Mouse (Mus musculus) lung, embryonic 14.5 days (tissue): Measurements from ENCODE around the gene Emilin2. TPM values are rescaled to one million over a fixed set of nuclear protein-coding genes. Genes with fewer than 3 reads are reported as not detected.

Source experiments
- ATAC-seq: fragments of 200-750 bp; cut with Nextera tagmentation; 2 replicates; pipeline ENCODE4 v1.8.0; 2017; ENCODE audit warnings: mild to moderate bottlenecking, moderate TSS enrichment, moderate library complexity; ENCODE audit not compliant: insufficient read depth
- DNase-seq: peaks from one replicate; pipeline ENCODE4 v3.0.0-alpha.2; 2015
- H3K27ac ChIP-seq: fragments of 300-500 bp; sonication (generic); 2 replicates; pipeline ENCODE4 v1.5.1; 2014; ENCODE audit warnings: low read depth, mild to moderate bottlenecking, moderate library complexity
- H3K27me3 ChIP-seq: fragments of 300-500 bp; sonication (generic); 2 replicates; pipeline ENCODE4 v1.6.1; 2014; ENCODE audit warnings: low read length, control low read depth; ENCODE audit not compliant: insufficient read depth
- H3K36me3 ChIP-seq: fragments of 300-500 bp; sonication (generic); 2 replicates; pipeline ENCODE4 v1.6.1; 2014; ENCODE audit warnings: control low read depth; ENCODE audit not compliant: insufficient read depth
- H3K4me1 ChIP-seq: fragments of 300-500 bp; sonication (generic); 2 replicates; pipeline ENCODE4 v1.6.1; 2014; ENCODE audit warnings: antibody characterized with exemption, control low read depth; ENCODE audit not compliant: insufficient read depth
- H3K4me2 ChIP-seq: fragments of 300-500 bp; sonication (generic); 2 replicates; pipeline ENCODE4 v1.6.1; 2014; ENCODE audit warnings: mild to moderate bottlenecking
- H3K4me3 ChIP-seq: fragments of 300-500 bp; sonication (generic); 2 replicates; pipeline ENCODE4 v1.5.1; 2014; ENCODE audit warnings: low read depth, low read length
- H3K9ac ChIP-seq: fragments of 300-500 bp; sonication (generic); 2 replicates; pipeline ENCODE4 v1.6.1; 2014
- H3K9me3 ChIP-seq: fragments of 300-500 bp; sonication (generic); 2 replicates; pipeline ENCODE4 v1.6.1; 2016; ENCODE audit warnings: low read depth, low read length, control low read depth
- CTCF ChIP-seq: IDR thresholded peaks from 2 replicates; pipeline ENCODE4 v1.5.1; 2016; ENCODE audit warnings: antibody characterized with exemption, low read depth
- WGBS: fragments of 180-500 bp; shearing (Covaris S2); extraction: QIAGEN DNeasy Blood & Tissue Kit; methylation state at CpG from one replicate; pipeline ENCODE4 v1.1.7; 2014; 5-methylcytosine and 5-hydroxymethylcytosine counted together
- polyA plus RNA-seq: library from polyadenylated mRNA; unstranded; fragments of >200 nt; fragmentation: Nextera tagmentation; extraction: Ambion mirVana; gene quantifications from 2 replicates; pipeline ENCODE4 v1.2.1, GENCODE M21; 2014

Gene Emilin2
- polyA plus RNA-seq, 1 experiment from 2014 or later: 3.8 TPM

- no peak for DNase-seq
- no peak for TF ChIP-seq CTCF
- no peak overlapping the region for H3K9ac ChIP-seq
- H3K4me2 ChIP-seq: no peak overlapping the region
- no peak for ATAC-seq
- H3K27ac ChIP-seq: no peak overlapping the region
- H3K36me3 ChIP-seq: no peaks in the 10 kb centered on the region
- 90% methylated on average over 9 of the region's 9 CpGs for WGBS
- H3K27me3 ChIP-seq: no peaks in the 10 kb centered on the region
- no peaks in the 10 kb centered on the region for H3K9me3 ChIP-seq
- peaks cover 10% of the 10 kb centered on the region; the same call in 1 of the 2 replicates for H3K4me1 ChIP-seq
- H3K4me3 ChIP-seq: no peak overlapping the region
Measured at GRCm38 (mm10) chr17:71282716-71283115, 29.1 kb downstream of the Emilin2 start.

- no peak for DNase-seq
- no peak for TF ChIP-seq CTCF
Measured at GRCm38 (mm10) chr17:71277701-71278491, 33.9 kb downstream of the Emilin2 start.

GRCm38 (mm10) chr17:71276771-71277170 lies 35.0 kb downstream of the Emilin2 start:
- no peak overlapping the region for H3K4me2 ChIP-seq
- DNase-seq: no peak
- no peak for TF ChIP-seq CTCF
- H3K4me1 ChIP-seq: no peaks in the 10 kb centered on the region
- WGBS: 82% methylated on average over 10 of the region's 10 CpGs
- no peak for ATAC-seq
- H3K27me3 ChIP-seq: no peaks in the 10 kb centered on the region
- H3K9ac ChIP-seq: no peak overlapping the region
- no peak overlapping the region for H3K27ac ChIP-seq
- no peaks in the 10 kb centered on the region for H3K9me3 ChIP-seq
- no peak overlapping the region for H3K4me3 ChIP-seq
- no peaks in the 10 kb centered on the region for H3K36me3 ChIP-seq

More at GRCm38 (mm10) chr17:71277701-71278491, 33.9 kb downstream of the Emilin2 start:
- H3K4me1 ChIP-seq: no peaks in the 10 kb centered on the region
- H3K9me3 ChIP-seq: no peaks in the 10 kb centered on the region
- no peaks in the 10 kb centered on the region for H3K27me3 ChIP-seq
- H3K4me2 ChIP-seq: no peak overlapping the region
- no peak for ATAC-seq
- no peak overlapping the region for H3K27ac ChIP-seq
- WGBS: 82% methylated on average over 6 of the region's 6 CpGs
- no peak overlapping the region for H3K4me3 ChIP-seq
- H3K9ac ChIP-seq: no peak overlapping the region
- no peaks in the 10 kb centered on the region for H3K36me3 ChIP-seq

- no peak overlapping the region for H3K9ac ChIP-seq
- DNase-seq (no peak), ATAC-seq (no peak)
- H3K4me3 ChIP-seq: no peak overlapping the region
- H3K36me3 ChIP-seq: no peaks in the 10 kb centered on the region
- no peaks in the 10 kb centered on the region for H3K27me3 ChIP-seq
- no peak overlapping the region for H3K27ac ChIP-seq
- H3K4me2 ChIP-seq: no peak overlapping the region
- WGBS: 87% methylated on average over 12 of the region's 12 CpGs
- H3K4me1 ChIP-seq: no peaks in the 10 kb centered on the region
- TF ChIP-seq CTCF: no peak
- no peaks in the 10 kb centered on the region for H3K9me3 ChIP-seq
Measured at GRCm38 (mm10) chr17:71273901-71274300, 37.9 kb downstream of the Emilin2 start.

- ATAC-seq: no peak
- no peak overlapping the region for H3K4me2 ChIP-seq
Measured at GRCm38 (mm10) chr17:71268599-71268998, 43.2 kb downstream of the Emilin2 start.

GRCm38 (mm10) chr17:71268152-71268551 lies 43.6 kb downstream of the Emilin2 start:
- TF ChIP-seq CTCF: no peak
- Histone ChIP-seq H3K36me3 (no peaks in the 10 kb centered on the region), H3K4me2 (no peak overlapping the region), H3K4me1 (no peaks in the 10 kb centered on the region), H3K27me3 (no peaks in the 10 kb centered on the region), H3K9ac (no peak overlapping the region), H3K9me3 (no peaks in the 10 kb centered on the region), H3K27ac (no peak overlapping the region), H3K4me3 (no peak overlapping the region)
- WGBS: 82% methylated on average over 10 of the region's 10 CpGs
- DNase-seq (no peak), ATAC-seq (no peak)

More at GRCm38 (mm10) chr17:71268599-71268998, 43.2 kb downstream of the Emilin2 start:
- Histone ChIP-seq H3K27ac (no peak overlapping the region), H3K4me1 (no peaks in the 10 kb centered on the region), H3K36me3 (no peaks in the 10 kb centered on the region), H3K9ac (no peak overlapping the region), H3K27me3 (no peaks in the 10 kb centered on the region), H3K4me3 (no peak overlapping the region), H3K9me3 (no peaks in the 10 kb centered on the region)
- no peak for DNase-seq
- no peak for TF ChIP-seq CTCF
- 64% methylated on average over 3 of the region's 3 CpGs for WGBS

- no peak overlapping the region for H3K4me3 ChIP-seq
- H3K36me3 ChIP-seq: no peaks in the 10 kb centered on the region
- no peak overlapping the region for H3K4me2 ChIP-seq
- WGBS: 72% methylated on average over 8 of the region's 8 CpGs
- no peak overlapping the region for H3K27ac ChIP-seq
- no peak for ATAC-seq
- no peak overlapping the region for H3K9ac ChIP-seq
- H3K27me3 ChIP-seq: no peaks in the 10 kb centered on the region
- TF ChIP-seq CTCF: no peak
- H3K4me1 ChIP-seq: no peaks in the 10 kb centered on the region
- no peak for DNase-seq
- H3K9me3 ChIP-seq: no peaks in the 10 kb centered on the region
Measured at GRCm38 (mm10) chr17:71267374-71267773, 44.4 kb downstream of the Emilin2 start.
